Mouse (Mus musculus) neural tube, embryonic 10.5 days (tissue): ENCODE data around the gene Crct1.

ENCODE experiments used
- DNase-seq: peaks from one replicate; pipeline ENCODE4 v3.0.0-alpha.2; 2017; ENCODE audit warnings: low spot score; ENCODE audit errors: extremely low spot score

Gene Crct1

DNA sequence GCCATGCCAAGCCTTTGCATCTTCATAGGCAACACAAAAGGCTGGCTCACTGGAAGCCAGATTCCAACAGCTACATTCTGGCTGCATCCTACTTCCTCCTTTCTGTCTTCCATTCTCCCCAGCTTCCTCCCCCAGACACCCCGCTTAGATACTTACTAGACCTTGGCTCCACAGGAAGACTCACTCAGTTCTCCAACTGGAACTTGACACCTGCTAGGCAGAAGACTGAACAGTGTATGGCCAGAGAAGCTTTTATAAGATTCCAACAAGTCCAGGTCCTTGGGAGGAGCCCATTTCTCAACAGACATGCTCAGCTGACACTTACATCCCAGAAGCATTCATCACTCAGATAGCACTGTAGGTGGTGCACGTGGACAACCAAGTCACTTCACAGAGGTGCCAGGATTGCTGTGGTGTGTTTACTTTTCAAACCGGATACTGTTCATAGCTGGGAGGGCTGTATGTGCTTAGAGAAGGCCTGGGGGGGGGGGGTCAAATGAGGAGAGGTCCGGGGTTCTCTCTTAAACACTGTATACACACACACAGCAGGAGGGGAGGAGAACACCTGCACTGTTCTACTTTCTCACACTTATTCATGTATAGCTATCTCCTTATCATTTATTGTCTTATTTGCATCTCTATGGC lies at the start of gene Crct1:
Crct1 (minus strand) TSS at position 228 of the 645 bp plus-strand sequence.
- DNase-seq = peak; percentile 19

DNA sequence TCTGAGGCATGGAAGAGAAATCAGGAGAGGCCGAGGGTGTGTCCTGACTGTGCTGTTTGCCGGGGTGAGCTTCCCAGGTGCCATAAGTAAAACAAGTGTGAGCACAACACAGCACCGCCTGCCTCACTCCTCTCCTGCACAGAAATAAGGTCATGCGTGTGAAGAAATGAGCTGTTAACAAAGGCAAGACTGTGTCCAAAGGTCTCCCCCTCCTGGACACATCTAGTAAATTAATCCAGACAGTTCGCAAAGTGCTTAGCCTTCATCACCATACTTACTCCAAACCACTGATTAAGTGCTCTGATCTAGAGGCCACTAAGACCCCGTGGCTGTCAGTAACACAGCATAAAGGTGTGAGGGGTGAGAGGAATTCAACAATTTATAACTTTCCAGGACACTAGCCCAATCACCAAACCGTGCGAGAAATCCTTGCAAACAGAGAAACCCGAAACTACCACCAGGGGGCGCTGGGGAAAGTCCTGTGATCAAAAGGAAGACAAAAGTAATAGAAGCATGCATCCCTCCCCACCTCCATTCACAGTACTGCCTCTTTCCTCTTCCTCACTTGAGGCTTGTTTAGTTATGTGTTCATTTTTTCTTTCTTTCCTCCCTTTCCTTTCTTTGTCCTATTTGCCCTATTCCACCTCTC lies 37.5 kb upstream of the Crct1 start:
- peak; percentile 43 for DNase-seq

DNA sequence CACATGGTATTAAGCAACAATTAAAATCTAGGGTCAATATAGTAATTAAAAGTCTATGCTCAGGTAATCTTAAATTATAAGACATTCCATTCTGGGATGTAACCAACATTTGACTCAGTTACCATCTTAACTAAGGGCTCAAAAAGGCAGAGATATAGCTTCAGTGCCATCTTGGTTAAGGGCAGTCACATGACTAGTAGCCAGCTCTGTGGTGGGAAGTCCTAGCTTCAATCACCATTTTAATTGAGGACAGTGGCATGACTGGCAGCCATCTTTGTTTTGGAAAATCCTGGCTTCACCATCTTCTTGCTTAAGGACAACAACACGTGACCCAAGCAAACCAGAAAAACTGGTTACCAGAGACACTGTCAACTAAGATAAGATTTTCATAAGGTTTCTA lies 34.7 kb upstream of the Crct1 start:
- no peak for DNase-seq

DNA sequence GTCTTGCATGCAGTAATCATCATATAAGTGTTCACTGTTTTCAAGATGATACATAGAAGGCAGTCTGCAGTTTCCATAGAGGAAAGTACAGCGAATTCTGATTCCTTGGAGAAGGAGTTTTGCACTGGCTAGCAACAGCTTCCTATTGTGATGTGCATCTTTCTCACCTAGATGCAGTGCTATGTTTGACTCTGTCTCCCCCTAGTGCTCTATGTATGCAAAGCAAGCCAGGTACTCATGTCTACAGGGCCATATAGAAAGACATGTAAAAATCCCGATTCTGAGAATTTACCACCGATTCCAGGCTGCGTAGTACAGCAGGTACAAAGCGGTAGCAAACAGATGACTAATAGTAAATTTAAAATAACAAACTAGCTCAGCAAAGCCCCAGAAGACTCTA lies 16.0 kb upstream of the Crct1 start:
- DNase-seq = no peak

DNA sequence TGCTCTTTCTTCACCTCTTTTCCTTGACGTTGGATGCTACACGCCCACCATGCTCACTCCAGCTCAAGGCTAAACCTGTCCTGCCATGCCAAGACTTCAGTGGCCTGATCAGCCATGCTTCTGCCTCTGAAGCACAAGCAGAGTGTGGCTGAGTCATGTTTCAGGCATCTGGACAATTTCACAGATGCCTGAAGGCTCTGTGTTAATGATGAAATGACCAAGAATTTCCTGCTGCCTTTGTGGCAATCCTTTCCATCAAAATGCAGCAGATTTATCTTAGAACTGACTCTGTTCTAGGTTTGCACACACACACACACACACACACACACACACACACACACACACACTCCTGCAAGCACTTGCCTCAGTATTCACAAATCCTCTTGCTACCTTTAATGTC lies 10.0 kb upstream of the Crct1 start:
- DNase-seq = no peak

DNA sequence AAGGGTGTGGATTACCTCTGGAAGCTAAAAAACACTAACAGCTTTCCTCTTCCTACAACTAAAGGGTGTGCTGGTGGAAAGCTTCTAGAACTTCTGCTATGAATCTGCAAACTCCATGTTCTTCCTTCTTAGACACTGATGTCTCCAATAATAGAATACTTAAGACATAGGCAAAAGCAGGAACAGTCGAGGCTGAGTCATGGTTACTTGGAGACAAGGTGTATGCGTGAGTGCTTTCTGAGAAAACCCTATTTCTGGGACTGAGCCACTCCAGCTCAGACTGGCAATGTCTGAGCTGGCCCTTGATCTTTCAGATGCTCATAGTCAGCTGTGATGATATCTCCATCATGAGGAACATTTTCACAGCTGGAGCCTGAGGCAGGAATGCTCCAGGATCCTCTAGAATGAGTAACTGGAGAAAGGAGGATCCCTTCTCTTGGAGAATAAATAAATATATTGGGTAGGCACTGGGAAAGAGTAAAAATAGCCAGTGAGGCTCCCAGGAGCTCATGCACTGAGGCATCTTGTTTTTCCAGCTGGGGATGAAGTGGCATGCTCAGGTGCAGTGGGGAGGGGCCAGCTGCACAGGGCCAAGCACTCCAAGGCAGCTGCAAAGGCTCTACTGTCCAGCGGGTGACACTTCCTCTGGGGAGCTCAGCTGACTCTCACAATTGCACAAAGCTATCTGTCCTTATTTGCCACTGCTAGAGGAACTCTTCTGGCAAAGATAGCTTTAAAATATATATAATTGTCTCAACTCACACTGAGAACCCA lies 8.1 kb upstream of the Crct1 start:
- DNase-seq = no peak

DNA sequence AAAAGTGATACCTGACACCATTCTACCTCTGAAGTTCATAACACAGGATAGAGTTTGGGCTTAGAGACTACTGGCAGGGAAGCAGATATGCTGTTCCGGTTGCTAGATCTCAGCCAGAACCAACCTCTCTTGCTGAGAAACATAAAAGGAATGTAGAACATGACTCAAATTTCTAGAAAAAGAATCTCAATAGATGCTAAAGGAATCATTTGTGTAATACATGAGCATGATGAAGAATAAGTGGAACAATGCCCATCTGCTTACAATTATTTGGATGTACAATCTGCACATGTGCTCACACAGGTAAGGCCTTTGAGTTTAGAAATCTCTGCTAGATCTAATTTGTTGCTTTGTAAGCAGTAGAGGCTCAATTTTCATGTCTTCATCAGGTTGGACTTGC lies 5.7 kb upstream of the Crct1 start:
- no peak for DNase-seq

DNA sequence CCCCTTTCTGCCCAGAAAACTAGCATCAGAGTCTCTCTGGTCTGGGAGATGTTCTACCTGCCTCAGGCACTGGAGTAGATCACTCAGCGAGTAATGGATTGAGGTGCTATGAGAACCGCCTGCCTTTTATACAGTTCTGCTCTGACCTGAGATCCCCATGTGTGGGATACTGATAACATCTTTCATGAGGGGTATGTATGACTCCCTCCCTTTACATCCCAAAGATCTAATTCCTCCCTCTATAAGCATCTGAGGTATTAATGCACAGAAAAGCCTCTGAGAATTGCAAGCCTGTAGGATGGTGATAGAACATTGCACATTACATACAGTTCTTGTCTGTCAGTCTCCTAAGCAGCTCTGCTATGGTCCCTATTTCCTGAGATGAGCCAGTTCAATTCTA lies 3.5 kb upstream of the Crct1 start, which contains the start of gene Lce1m:
Lce1m (minus strand) TSS at position 101 of the 400 bp plus-strand sequence.
- DNase-seq = no peak

DNA sequence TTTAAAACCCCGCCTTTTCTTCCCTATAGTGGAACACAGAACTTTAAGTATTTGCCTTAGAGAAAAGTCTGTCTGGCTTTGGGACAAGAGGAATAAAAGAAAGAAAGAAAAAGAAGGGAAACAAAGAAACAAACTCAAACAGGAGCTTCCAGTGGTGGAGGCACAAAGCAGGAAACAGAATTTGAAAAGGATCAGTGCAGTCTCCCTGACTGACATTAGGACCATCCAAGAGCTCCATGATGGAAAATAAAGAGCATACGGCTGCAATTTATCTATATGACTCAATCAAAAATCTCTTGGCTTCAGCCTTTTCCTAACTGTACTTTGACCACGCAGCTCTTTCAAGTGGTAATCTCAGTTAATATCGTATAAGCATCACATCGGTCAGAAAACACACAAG lies 616 bp downstream of the Crct1 start:
- DNase-seq = no peak

DNA sequence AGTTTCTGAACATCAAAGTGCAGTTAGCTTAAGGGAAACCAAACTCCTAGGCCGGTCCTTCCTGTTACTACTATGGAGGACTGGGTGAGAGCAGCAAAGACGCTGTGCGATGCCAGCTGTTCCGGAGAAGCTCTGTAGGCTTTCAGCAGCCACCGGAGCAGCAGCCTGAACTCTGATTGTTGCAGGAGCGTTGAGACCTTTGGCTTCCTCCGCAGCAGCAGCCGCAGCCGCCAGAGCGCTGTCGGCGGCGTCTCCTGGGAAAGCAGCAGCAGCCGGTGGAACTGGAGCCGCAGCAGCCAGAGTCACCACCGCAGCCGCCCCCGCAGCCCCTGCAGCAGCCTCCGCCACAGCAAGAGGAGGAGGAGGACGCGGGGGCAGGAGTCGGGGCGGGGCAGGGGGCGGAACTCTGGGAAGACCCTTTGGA lies 1.1 kb downstream of the Crct1 start:
- DNase-seq = peak; percentile 79

DNA sequence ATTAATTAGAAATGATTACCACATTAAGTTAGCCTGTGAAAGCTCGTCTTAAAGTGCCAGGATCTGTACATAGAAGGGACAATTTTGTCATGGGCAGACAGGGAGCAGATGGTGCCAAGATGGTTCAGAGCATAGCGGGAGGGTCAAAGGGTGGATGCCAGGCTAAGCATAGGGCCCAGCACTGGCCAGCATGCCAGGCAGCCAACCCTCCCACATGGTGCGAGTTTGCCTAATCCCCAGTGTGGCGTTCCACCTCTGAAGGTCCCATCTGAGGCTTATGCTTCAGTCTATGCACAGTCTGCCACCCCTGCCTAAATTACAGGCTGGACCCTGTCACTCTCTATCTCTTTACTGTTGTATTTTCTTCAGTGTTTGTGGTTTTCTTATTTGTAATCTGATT lies 12.6 kb downstream of the Crct1 start:
- no peak for DNase-seq

DNA sequence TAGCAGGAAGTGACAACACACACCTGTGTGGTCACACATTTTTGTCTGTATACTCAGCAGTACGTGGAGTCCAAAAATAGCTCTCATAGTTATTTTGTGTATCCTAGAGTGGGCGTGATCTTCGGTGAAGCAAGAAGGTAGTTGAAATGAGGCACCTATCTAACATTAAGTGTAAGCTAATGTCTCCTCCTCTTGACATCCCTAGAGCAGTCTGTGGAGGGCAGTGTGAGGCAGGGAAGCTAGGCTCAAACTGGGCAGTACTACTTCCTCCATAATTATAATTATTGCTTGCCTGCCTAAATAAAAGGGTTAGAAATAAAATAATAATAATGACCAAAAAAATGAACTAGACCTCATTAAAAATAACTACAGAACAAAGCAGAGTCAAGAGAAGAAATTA lies 14.9 kb downstream of the Crct1 start:
- DNase-seq = no peak

DNA sequence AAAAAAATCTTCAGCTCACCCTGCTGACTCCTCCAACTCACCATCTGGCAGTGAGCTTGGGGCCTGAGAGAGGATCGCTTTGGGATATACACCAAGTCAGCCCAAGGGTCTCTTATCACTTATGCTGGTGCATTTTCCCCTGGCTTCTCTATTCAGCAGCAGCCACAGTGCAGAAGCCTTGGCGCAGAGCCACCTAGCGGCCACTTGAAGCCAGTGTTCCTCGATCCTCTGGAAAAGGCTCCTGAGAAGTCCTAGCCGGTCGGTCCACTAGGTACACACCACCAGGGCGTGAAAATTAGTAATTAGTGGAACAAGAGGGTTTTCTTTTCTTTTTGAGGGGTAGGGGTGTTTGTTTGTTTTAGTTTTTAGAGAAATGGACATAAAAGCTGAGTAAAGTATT lies 16.8 kb downstream of the Crct1 start:
- peak; percentile 62 for DNase-seq

DNA sequence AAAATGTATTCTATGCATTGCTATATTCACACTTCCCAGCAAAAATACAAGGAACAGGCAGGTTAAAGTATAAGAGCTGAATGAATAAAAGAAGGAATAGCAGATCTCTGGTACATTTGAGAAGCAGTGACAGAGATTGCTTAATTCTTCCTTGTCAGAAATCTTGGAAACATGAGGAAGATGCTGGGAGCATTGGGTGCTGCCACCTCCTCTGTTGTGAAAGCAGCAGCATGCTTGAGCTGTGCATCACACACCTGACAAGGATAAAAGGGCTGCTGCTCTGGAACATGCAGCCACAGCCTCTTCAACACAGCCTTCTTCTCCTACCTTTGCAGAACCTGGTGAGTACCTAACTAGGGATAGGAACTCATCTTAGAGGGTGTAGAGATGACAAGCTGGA lies 23.6 kb downstream of the Crct1 start, which contains the start of gene Lce3f:
Lce3f (plus strand) TSS at position 301 of the 400 bp plus-strand sequence.
- no peak for DNase-seq

DNA sequence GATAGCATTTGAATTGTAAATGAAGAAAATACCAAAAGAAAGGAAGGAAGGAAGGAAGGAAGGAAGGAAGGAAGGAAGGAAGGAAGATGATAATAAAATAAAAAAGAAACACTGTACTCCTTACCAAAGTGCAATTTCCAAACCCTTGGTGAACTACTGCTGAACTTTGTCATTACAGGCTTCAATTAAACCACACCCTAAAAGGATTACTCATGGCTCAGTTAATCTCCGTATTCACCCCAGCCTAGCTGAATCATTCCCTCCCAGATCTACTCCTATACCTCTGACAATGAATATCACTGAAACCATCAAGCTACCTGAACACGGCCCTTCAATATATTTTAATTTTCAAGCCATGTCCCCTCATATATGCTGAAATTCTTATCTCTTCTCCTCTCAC lies 37.0 kb downstream of the Crct1 start:
- no peak for DNase-seq

DNA sequence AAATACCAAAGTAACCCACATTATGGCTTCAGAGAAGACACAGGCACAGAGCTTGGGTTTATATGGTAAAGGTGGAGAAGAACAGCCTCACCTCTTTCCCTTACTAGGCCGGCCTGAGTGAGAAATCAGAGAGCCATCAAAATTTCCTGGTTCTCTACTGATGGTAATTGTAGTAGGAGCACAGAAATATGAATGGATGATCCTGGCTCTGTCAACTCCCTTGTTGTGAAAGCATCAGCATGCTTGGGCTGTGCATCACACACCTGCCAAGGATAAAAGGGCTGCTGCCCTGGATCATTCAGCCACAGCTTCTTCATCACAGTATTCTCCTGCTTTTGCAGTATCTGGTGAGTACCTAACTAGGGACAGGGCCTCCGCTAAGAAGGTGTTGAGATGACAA lies 48.7 kb downstream of the Crct1 start, which contains the start of gene Lce3e:
Lce3e (plus strand) TSS at position 301 of the 400 bp plus-strand sequence.
- DNase-seq = no peak
